ENCODE assay signal across 25 mouse cellular contexts in the genomic region with DNA sequence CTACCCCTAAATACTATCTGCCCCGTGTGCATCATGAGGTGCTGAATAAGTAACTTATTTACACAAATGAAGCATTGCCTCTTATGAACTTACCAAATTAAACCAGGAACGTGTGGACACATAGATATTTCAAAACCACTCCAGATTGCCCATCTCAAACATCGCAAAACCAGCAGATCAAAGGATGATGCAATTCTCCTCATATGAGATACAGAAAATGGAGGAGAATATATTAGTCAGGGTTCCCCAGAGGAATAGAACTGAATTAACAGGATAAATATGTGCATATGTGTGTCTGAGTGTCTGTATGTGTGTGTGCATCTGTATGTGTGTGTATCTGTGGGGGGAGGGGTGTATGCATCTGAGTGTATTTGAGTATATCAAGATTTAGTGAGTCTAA.
"Had no signal": no experiment of that assay in that cellular context is flagged by ENCODE, and none has a peak within 500 bp of the region (broad histone marks: within the 10 kb centered on the region; RNA-seq: fewer than 3 reads in every experiment).

No protein-coding gene starts in this region.

- ATAC-seq: hindbrain, postnatal 0 days; intestine, embryonic 16.5 days; liver, embryonic 12.5 days had no signal

- H3K27me3 ChIP-seq: heart, embryonic 13.5 days; heart, embryonic 15.5 days; hindbrain, embryonic 15.5 days; kidney, embryonic 15.5 days; limb, embryonic 13.5 days; limb, embryonic 15.5 days; liver, embryonic 12.5 days had no signal

- H3K4me1 ChIP-seq: hindbrain, embryonic 13.5 days; hindbrain, embryonic 15.5 days had no signal

- H3K27ac ChIP-seq: heart, embryonic 10.5 days; heart, embryonic 13.5 days; heart, embryonic 15.5 days; hindbrain, embryonic 13.5 days; hindbrain, embryonic 15.5 days; hindbrain, postnatal 0 days; kidney, embryonic 15.5 days; kidney, postnatal 0 days; layer of hippocampus, adult 2 months; limb, embryonic 13.5 days; limb, embryonic 15.5 days; liver, embryonic 12.5 days had no signal

- DNase-seq: gastrocnemius, postnatal 14 days; gastrocnemius, postnatal 36 days; heart, adult 18-20 months; heart, postnatal 14 days; heart, postnatal 36 days; kidney, adult 11 months; kidney, adult 2 months; kidney, adult 9 months; kidney, postnatal 14 days; kidney, postnatal 4 days; layer of hippocampus, postnatal 36 days; left cerebral cortex, postnatal 4 days had no signal

- H3K9me3 ChIP-seq: heart, embryonic 10.5 days; heart, embryonic 13.5 days; heart, embryonic 15.5 days; hindbrain, embryonic 13.5 days; hindbrain, embryonic 15.5 days; kidney, embryonic 15.5 days; limb, embryonic 13.5 days; limb, embryonic 15.5 days; liver, embryonic 12.5 days had no signal

- H3K4me3 ChIP-seq: heart, embryonic 10.5 days; heart, embryonic 13.5 days; heart, embryonic 15.5 days; hindbrain, embryonic 13.5 days; hindbrain, embryonic 15.5 days; kidney, embryonic 15.5 days; layer of hippocampus, adult 2 months; limb, embryonic 13.5 days; limb, embryonic 15.5 days; liver, embryonic 12.5 days had no signal

- H3K4me2 ChIP-seq: heart, embryonic 13.5 days; heart, embryonic 15.5 days; hindbrain, embryonic 13.5 days; hindbrain, embryonic 15.5 days; kidney, embryonic 15.5 days; limb, embryonic 13.5 days; limb, embryonic 15.5 days; liver, embryonic 12.5 days had no signal

- H3K9ac ChIP-seq: heart, embryonic 13.5 days; heart, embryonic 15.5 days; hindbrain, embryonic 13.5 days; hindbrain, embryonic 15.5 days; kidney, embryonic 15.5 days; limb, embryonic 13.5 days; limb, embryonic 15.5 days; liver, embryonic 12.5 days had no signal

- H3K36me3 ChIP-seq: heart, embryonic 10.5 days; heart, embryonic 13.5 days; heart, embryonic 15.5 days; hindbrain, embryonic 13.5 days; hindbrain, embryonic 15.5 days; kidney, embryonic 15.5 days; limb, embryonic 13.5 days; limb, embryonic 15.5 days; liver, embryonic 12.5 days had no signal
